Mouse (Mus musculus): ENCODE results near the gene Coq8b. TPM values are rescaled to one million over a fixed set of nuclear protein-coding genes. Genes with fewer than 3 reads are reported as not detected.

The Coq8b gene
- total RNA-seq (2015) (8.4 and 11.8 TPM in 2 replicates), total RNA-seq (2017) (10.9 and 14.8 TPM in 2 replicates)

DNA sequence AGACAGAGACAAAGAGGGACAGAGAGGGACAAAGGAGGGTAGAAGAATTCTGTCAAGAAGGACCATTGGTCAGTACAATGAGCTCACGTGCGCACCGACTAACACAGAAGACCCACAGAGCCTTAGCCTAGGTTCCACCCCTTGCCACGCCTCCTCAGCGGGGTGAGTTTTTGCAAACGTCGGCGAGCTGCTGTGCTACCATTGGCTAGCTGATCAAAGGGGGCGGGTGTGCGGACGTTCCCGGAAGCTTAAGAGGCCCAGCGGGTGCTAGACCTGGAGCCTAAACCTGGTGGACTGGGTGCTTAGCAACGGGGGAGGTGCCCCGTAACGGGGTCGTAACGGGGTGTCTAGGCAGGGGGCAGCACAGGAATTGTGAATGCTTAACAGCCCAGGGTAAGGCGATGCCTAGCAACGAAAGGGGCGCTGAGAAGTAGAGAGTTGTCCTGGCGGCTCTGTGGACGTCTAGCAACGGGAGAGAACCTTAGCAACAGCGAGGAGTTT is at the start of gene Coq8b:
TSS of gene Coq8b (plus strand) at position 243 of the 501 bp plus-strand sequence.
- ATAC-seq (replicated peaks; ENCODE audit: poor library complexity): peak; percentile 85

DNA sequence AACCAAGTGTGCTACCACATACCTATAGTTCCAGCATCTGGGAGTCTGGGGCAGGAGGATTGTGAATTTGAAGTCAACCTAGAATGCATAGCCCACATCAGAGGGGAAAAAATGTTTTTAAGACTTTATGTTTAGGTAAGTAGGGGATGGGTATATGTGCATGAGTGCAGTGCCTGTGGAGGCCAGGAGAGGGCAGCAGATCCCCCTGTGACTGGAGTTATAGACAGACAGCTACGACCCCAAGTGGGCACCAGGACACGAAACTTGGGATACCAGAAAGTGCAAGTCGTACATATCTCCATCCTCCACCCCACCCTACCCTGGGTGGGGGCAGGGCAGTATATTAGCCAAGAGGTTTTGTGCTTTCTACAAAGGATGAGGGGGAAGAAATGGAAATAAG is 47.9 kb upstream of the Coq8b start:
- peak; percentile 96 for ATAC-seq (replicated peaks; ENCODE audit: poor library complexity)

DNA sequence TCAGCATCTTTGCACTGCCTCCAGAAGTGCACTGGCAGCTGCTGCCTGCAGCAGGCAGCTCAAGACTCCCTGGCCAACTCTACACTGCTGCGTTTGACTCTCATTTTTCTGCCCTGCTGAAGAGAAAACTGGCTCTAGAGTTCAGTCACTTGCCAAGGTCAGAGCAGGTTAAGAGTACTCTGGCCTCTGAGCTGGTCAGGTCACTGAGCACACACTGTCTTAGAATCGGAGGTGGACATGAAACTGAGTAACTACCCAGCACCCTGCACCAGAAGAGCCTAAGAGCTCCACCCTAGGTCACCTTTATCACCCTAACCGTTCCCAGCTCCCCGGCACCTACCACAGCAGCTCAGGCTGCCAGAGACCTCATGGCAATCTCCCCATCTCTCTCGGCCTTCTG is 46.8 kb upstream of the Coq8b start:
- no peak for ATAC-seq (replicated peaks; ENCODE audit: poor library complexity)

DNA sequence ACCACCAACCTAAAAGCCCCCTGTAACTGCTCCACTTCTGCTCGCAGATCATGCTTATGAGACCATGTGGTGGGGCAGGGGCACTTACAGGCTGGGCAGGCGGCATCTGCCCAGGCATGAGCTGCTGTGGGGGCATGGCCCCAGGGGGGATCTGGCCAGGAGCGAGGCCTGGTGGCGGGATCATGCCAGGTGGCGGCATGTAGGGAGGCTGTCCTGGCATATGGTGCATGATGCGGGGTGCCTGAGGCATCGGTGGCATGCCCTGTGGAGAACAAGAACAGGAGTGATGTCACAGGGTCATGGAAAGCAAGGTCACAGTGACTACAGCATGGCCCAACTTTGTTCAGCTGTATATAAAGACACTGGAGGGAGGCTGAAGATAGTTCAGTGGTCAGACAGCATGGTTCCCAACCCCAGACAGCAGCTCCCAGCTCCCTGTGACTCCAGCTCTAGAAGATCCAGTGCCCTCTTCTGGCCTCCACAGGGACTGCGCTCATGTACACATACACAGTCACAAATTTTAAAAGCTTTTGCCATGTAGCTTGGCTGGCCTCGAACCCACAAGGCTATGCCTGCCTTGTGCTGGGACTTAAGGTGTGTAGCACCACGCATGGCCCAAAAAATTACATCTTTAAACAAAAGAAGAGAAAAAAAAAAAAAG is 43.4 kb upstream of the Coq8b start:
- peak; percentile 38; the same call in 1 of the 2 replicates for ATAC-seq (replicated peaks; ENCODE audit: poor library complexity)

DNA sequence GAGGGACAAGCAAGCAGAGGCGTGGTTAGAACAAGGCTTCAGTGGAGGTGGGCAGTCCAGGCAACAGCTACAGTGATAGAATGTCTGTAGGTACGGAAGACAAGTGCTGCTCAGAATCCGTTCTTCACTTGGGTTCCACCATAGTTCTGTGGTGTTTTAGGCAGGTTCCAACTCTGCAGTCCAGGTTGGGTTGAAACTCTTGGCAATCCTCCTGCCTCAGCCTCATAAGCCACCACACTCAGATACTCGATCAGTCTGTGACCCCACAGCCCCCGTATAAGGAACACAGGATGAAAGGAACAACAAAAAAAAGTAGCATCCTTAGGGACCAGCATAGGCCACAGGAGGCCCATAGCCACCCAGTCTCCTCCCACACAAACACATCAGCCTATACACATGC is 40.4 kb upstream of the Coq8b start:
- ATAC-seq (replicated peaks; ENCODE audit: poor library complexity): no peak

DNA sequence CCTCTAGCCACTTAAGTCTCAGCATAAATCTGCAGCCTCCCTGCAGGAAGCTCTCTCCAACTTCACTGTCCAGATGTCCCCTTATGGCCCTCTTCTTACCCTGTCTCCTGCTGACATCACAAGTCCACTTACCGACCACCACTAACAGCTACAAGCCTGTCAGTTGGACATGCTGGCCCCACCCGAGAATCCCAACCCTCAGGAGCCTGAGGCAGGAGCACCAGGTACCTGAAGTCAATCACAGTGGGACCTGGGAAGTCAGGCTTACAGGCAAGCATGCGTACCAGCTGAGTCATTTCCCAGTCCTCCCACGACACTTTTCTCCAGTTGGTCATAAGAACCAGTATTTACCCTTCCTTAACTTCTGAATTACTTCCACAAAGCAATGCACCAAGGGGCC is 39.1 kb upstream of the Coq8b start:
- ATAC-seq (replicated peaks; ENCODE audit: poor library complexity): no peak

DNA sequence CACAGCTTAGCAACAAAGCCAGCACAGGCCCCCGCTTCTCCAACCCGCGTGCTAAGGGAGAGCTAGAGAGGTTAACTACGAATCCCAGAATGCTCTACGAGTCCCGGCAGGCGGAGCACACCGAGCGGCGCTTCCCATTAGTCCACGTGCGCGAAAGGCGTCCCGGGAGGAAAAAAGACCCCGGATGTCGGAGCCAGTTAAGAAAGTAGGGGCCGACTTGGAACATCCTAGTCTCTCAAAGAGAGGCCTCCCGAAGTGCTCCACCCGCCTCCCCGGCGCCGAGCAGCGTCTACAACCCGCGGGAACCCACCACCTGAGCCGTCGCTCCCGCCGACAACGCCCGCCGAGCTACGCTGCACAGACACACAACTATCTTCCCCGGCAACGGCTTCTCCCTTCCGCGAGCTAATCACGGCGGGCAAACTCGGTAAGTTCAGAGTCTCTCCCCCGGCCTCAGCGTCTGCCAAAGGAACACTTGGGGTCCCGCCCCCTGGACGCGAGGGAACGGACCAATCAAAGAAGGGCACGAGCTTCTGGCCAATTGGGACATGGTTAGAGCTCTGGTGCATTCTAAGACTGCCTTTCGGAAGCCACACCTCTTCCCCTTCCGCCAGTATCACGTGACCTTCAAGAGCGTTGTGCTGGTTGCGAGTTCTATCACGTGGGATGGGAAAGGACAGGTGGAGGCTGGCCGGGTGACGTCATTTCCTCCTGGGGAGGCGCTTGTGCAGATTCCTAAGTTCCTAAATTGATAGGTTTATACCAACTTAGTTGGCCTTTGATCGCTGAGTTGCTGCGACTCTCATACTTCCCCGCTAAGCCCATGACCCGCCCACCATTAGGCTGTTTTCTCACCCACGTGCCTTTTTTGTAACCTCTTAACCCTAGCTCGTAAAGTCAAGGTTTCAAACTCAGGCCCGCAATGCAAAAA is 36.9 kb upstream of the Coq8b start, which contains the start of the genes BC024978 and Snrpa:
TSS of gene BC024978 (plus strand) at position 101 of the 931 bp plus-strand sequence.
TSS of gene Snrpa (minus strand) at position 591 of the 931 bp plus-strand sequence.
- peak; percentile 91 for ATAC-seq (replicated peaks; ENCODE audit: poor library complexity)

DNA sequence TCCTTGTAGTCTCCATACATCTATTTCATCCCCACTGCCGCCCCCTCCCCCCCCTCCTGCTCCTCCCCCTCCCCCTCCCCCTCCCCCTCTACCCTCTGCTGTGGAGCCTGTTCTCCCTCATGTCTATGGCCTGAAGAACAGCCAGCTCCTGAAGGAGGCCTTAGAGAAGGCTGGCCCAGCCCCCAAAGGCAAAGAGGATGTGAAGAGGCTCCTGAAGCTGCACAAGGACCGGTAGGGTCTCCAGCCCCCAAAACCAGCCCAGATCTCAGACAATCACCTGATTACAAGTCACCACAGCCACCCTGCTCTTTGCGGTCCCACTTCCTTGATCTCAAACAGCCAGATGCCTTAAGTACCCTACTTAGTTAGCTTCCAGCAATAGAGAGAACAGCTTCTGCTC is 35.7 kb upstream of the Coq8b start:
- no peak for ATAC-seq (replicated peaks; ENCODE audit: poor library complexity)

DNA sequence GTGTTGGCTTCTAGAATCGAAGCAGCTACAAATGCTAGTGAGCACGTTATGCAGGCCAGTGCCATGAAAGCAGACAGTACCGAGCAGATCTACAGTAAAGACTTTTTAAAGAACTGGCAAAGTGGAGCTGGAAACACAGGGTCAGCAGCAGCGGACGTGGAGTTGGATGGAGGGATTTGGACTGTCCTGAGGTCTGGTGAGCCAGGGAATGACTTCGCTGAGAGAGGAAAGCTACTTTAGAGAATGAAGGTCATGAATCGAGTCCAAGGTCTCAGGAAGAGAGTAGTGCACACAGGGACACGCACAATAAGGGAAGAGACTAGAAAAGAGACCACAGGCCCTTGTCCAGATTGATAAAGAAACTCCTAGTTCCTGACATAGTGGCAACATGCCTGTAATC is 35.2 kb upstream of the Coq8b start:
- ATAC-seq (replicated peaks; ENCODE audit: poor library complexity): no peak

DNA sequence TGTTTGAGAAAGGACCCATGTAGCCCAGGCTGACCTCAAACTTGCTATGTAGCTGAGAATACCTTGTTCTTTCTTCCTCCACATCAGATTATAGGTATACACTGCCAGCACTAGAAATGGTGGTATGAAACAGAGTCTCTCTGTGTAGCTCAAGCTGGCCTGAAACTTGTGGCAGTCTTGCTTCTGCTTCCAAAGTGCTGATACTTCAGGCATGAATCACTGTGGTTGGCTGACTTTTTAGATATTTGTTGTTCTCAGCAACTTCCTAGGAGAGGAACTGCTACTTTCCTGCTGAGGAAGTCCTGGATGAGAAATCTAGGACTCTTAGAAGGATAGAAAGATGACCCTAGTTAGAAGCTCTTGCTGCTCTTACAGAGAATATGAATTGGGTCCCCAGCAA is 34.5 kb upstream of the Coq8b start:
- no peak for ATAC-seq (replicated peaks; ENCODE audit: poor library complexity)

DNA sequence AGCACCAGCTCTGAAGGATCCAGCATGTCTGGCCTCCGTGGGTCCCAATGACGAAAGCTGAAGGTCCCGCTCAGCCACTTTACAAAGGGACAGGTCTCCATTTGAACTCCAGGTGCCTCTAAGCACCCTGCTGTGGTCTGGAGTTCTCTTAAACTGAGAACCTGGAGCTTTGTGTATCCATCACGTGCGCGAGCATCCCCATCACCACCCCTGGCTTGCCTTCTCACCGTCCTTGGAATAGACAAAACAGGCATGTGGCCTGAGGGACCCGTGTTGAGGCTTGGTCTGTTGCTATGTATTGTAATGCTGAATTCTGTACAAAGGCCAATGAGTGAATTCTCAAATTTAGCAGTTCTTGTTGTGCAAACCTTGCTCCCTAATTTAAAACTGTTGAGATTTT is 34.0 kb upstream of the Coq8b start:
- no peak for ATAC-seq (replicated peaks; ENCODE audit: poor library complexity)

DNA sequence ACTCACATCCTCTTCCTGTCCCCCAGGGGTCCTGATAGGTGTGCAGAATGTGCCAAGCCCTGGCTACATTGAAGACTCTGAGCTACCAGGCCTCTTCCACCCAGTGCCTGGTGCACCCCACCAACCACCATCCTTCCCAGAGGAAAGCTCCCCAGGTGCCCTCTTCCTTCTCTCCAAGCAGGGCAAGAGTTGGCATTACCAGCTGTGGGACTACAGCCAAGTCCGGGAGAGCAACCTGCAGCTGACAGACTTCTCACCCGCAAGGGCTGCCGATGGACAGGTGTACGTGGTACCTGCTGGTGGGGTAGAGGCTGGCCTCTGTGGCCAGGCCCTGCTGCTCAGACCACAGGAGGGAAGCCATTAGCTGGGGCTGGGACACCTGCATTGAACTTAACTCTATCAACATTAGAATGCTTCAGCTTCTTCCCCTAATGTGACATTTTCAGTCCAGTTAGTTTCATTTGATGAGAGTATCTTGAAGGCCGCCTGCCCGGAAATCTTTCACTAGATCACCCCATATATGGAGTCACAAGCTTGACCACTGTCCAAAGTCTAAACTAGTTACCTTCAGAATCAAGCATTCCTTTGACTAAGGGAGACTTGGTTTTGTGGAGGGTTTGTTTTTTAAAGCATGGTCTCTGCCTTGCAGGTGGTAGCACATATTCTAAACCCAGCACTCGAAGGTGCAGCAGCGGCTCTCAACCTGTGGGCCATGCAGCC is 28.9 kb upstream of the Coq8b start:
- ATAC-seq (replicated peaks; ENCODE audit: poor library complexity): no peak

DNA sequence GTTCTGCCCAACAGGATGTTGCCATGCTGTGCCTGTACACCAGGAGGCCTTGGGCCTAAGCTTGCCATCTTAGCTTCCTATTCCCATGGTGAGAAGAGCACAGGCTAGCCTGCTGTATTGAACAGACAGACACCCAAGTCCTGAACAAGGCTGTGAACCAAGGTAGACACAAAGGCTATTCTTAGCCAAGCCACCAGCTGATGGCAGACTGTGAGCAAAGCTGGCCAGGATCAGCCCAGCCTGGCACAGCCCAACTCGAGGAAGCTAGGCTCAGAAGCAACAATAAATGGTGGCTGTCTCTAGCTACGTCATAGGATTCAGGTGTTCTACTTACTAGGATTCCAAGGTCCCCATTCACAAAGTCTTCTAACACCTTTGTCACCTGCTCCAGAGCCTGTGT is 20.2 kb upstream of the Coq8b start:
- ATAC-seq (replicated peaks; ENCODE audit: poor library complexity): no peak

DNA sequence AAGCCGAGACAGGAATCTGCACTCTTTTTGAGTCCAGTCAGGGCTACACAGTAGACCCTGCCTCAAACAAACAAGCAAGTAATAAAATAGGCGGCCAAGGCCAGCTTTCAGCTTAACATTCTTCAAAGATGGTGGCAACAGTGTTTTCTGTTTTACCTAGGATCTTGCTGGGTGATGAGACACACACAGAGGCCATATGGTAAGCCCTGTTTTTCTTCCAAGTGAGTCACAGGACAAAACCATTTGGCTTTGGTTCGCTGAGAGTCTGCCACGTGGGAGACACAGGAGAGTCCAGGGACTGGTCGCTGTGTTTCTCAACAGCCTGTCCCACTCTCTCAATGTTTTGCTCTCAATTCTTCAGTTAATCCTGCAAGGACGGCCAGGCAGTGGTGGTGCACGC is 14.2 kb upstream of the Coq8b start:
- ATAC-seq (replicated peaks; ENCODE audit: poor library complexity): no peak

DNA sequence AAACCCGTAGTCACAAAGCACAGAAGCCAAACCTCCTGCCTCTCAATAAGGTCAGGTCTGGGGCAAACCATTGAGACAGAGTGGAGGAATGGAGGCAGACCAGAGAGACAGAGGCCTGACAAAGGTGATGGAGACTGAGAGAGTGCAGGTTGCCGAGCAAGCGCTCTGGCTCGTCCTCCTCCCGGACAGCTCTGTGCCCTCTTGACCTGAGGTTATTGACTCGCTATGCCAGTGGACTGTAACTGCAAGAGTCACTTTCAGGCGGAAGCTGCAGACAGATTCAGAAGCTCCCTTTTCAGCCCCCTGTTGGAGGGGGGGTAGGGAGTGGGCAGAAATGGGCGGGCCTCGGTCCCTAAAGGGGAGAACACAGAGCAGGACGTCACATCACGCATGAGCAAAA is 12.9 kb upstream of the Coq8b start:
- ATAC-seq (replicated peaks; ENCODE audit: poor library complexity): no peak

DNA sequence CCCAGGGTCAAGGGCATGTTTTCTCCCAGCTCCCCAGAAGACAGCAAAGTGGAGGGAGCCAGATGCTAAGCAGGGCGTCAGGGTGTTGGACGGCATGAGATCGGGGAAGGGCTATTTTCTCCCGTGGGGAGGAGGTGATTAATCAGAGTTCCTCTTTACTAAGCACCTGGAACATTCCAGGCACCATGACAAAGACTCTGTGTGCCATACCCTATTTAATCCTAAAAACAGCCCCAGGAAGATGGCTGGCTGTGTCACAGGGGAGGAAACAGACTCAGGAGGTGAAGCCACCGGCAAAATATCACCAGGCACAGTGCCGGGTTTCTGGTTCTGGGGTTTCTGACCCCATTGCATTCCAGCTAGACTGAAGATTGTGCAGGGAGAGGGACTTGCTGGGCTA is 10.9 kb upstream of the Coq8b start:
- ATAC-seq (replicated peaks; ENCODE audit: poor library complexity): no peak

DNA sequence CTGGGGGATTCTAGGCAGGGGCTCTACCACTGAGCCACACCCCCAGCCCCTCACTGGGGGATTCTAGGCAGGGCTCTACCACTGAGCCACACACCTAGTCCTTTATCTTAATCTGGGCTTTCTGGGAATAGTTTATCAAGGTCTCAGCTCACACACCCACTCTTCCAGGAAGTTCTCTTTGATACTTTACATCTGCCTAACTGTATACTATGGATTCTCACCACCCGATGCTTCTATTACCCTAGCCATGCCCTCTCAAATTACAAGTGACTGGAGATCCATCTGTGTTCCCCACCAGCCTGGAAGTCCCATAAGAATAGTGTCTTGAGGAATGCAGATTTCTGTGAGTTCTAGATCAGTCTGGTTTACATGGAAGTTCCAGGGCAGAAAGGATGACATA is 10.3 kb upstream of the Coq8b start:
- no peak for ATAC-seq (replicated peaks; ENCODE audit: poor library complexity)

DNA sequence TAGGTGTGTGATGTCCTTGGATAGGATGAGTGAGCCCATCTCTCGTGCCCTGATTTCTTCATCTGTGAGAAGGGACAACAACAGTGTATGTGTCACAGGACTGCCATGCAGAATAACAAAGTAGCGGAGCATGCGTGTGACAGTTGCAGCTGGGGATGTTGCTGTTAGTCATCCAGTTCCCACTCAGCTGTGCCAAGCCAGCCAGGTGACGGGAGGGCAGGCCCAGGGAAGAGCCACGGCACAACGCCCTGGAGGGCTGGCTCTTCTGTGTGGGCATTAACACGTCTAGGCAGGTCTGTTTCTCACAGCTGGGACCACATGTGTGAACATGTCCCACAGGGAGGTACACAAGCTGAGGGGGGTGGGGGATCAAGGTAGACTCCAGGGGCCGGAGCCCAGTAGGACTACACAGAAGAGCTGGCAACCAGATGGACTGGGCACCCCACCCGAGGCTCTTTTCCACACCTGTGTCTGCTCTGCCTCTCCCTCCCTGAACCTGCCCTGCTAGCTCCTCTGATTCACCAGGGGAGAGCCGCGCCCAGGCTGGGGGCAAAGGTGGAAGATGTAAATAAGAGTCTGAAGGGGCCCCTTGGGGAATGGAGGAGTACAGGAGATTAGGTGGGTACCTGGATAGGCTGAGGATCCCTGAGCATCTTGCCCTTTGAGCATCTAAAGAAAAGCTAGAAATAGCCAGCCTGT is 7.8 kb upstream of the Coq8b start:
- ATAC-seq (replicated peaks; ENCODE audit: poor library complexity): no peak

DNA sequence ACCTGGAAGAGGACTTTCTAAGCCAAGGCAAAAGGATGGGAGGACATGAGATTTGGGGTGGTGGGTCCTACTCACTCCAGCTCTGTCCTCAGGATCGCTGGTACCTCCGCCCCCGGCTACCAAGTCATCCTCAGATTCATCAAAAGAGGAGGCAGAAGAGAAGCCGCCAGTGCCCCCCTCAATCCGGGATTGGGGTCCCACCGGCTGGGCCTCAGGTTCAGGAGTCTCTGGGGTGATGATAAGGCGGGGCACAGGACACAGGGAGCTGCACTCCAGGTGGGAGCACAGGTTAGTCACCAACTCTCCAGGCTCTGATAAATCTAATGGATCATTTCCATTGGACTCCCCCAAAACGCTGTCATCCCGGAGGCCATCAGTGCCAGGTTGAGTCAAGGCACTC is 5.5 kb upstream of the Coq8b start:
- no peak for ATAC-seq (replicated peaks; ENCODE audit: poor library complexity)

DNA sequence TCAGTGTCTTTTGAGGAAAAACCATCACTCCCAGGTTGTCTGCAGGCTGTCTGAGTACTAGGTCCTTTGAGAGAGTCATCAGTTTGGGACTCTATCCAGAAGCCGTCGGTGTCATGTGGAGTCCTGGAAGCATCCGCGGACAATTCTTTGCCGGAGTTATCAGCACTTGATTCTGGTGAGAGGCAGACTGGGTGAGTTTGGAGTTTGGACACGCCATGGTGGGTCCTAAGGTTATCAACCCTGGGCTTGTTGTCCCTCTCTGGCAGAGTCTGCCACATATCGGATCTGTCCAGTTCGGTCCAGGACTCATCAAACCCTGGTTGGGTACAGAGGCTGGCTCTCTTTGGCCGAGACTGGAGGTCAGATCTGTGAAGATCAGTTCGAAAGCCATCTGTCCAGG is 5.1 kb upstream of the Coq8b start:
- ATAC-seq (replicated peaks; ENCODE audit: poor library complexity): no peak
